Mouse (Mus musculus) erythroblast, embryonic 14.5 days (primary cell): Measurements from ENCODE around the gene Slc4a1.

ENCODE experiments used
- GATA1 ChIP-seq: IDR thresholded peaks from 2 replicates; pipeline ENCODE4 v1.6.1; 2012; ENCODE audit warnings: low read length, inconsistent platforms, mixed read lengths
- TAL1 ChIP-seq: IDR thresholded peaks from 3 replicates; pipeline ENCODE4 v1.6.1; 2012; ENCODE audit warnings: low read length, inconsistent platforms, mixed read lengths

DNA sequence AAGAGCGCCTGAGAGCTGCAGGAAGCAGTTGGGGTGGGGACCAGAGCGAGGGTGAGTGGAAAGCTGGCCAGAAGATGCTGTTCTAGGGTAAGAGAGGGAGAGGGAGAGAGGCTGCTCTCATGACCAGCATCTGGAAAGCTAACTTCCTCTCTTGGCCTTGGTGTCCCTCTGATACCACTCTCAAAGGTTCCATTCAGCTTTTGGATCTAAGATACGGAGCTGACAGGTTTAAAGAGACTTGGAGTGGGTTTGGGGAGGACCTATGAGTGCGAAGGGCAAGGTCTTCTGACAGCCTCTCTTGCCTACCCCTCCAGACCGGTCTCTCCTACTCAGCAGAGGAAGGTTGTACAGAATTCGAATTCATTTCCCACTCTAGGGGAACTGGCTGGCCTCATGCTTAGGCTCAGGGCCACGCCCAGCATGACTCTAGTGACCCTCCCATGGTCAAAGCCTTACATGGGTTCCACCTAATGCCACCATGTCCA lies 17.9 kb downstream of the Slc4a1 start:
- TF ChIP-seq GATA1 = no peak
- no peak for TF ChIP-seq TAL1
